Mouse (Mus musculus) megakaryocyte-erythroid progenitor cell, adult 5-6 weeks (primary cell): ENCODE data around the gene Phpt1. TPM values are rescaled to one million over a fixed set of nuclear protein-coding genes. Genes with fewer than 3 reads are reported as not detected.
"Not testable (repeated sequence)": the region's sequence is repeated elsewhere in the genome, so short reads cannot be mapped to it uniquely, and the experiment has no call there.

Source experiments
- ATAC-seq: replicated peaks from 2 replicates; pipeline ENCODE4 v1.8.0; 2016; ENCODE audit warnings: mild to moderate bottlenecking, inconsistent platforms; ENCODE audit not compliant: severe bottlenecking, poor library complexity, low FRiP score, low TSS enrichment
- total RNA-seq, 2 experiments: library from RNA; stranded (forward) in 1 of 2; stranded (reverse) in 1 of 2; fragments of 200-1000, 215-1000 nt in 1 of 2; fragments of >200 nt in 1 of 2; fragmentation: Nextera tagmentation in 1 of 2; gene quantifications; 2 replicates each; pipeline ENCODE4 v1.2.3; 2014 to 2017

Phpt1 gene
- total RNA-seq, 2 experiments from 2014 or later: 19.1 to 36.5 TPM

- no peak for ATAC-seq
Observed at GRCm38 (mm10) chr2:25568473-25569019, 6.5 kb downstream of the Phpt1 start.

GRCm38 (mm10) chr2:25566558-25566957, 8.5 kb downstream of the Phpt1 start:
- no peak for ATAC-seq

GRCm38 (mm10) chr2:25565741-25566140, 9.3 kb downstream of the Phpt1 start:
- ATAC-seq: no peak

GRCm38 (mm10) chr2:25561946-25562345, 13.1 kb downstream of the Phpt1 start:
- no peak for ATAC-seq

- no peak for ATAC-seq
Observed at GRCm38 (mm10) chr2:25560551-25560950, 14.5 kb downstream of the Phpt1 start.

GRCm38 (mm10) chr2:25558774-25559173, 16.2 kb downstream of the Phpt1 start:
- ATAC-seq: no peak

- ATAC-seq: 0 out of 2 replicates have a peak, but pooled peaks have one; percentile 3
Observed at GRCm38 (mm10) chr2:25557964-25558360, 17.1 kb downstream of the Phpt1 start.

GRCm38 (mm10) chr2:25557221-25557963, 17.6 kb downstream of the Phpt1 start, which contains the start of gene Edf1:
Gene Edf1 (plus strand): TSS chr2:25557847.
- peak; percentile 96 for ATAC-seq

- no peak for ATAC-seq
Observed at GRCm38 (mm10) chr2:25556296-25556695, 18.7 kb downstream of the Phpt1 start.

- not testable (repeated sequence) for ATAC-seq
Observed at GRCm38 (mm10) chr2:25555479-25555878, 19.5 kb downstream of the Phpt1 start.

GRCm38 (mm10) chr2:25553171-25553786, 21.7 kb downstream of the Phpt1 start:
- not testable (repeated sequence) for ATAC-seq

- no peak for ATAC-seq
Observed at GRCm38 (mm10) chr2:25551186-25551585, 23.8 kb downstream of the Phpt1 start.

- ATAC-seq: no peak
Observed at GRCm38 (mm10) chr2:25549021-25549991, 25.7 kb downstream of the Phpt1 start.

GRCm38 (mm10) chr2:25546811-25547491, 28.1 kb downstream of the Phpt1 start, which contains the start of gene Traf2:
Gene Traf2 (minus strand): TSS chr2:25546940.
- ATAC-seq: peak; percentile 99

- ATAC-seq: peak; percentile 24; the same call in 1 of the 2 replicates
Observed at GRCm38 (mm10) chr2:25545996-25546810, 28.8 kb downstream of the Phpt1 start.

GRCm38 (mm10) chr2:25541644-25542367, 33.2 kb downstream of the Phpt1 start:
- ATAC-seq: no peak

- ATAC-seq: no peak
Observed at GRCm38 (mm10) chr2:25540541-25540948, 34.5 kb downstream of the Phpt1 start.
